Mouse (Mus musculus) CD4-positive naive resting alpha-beta T cell, adult 76 days (primary cell): ENCODE measurements around the gene Nrarp. TPM values are rescaled to one million over a fixed set of nuclear protein-coding genes. Genes with fewer than 3 reads are reported as not detected.

ENCODE experiments used
- total RNA-seq: library from RNA; stranded (reverse); gene quantifications from one replicate; pipeline ENCODE4 v1.2.4, GENCODE M21; 2023

Nrarp gene
- 7.0 TPM for total RNA-seq

GRCm38 (mm10) chr2:25180478-25180903 is at the start of gene Nrarp:
Gene Nrarp, plus strand, starts transcription at chr2:25180758.

GRCm38 (mm10) chr2:25196172-25196954 is 15.8 kb downstream of the Nrarp start, which contains the start of gene Tor4a:
Gene Tor4a, minus strand, starts transcription at chr2:25196886.

GRCm38 (mm10) chr2:25211121-25211670 is 30.6 kb downstream of the Nrarp start, which contains the start of gene Nelfb:
Gene Nelfb, minus strand, starts transcription at chr2:25211489.

GRCm38 (mm10) chr2:25214444-25214843 is 33.9 kb downstream of the Nrarp start, which contains the start of gene Stpg3:
Gene Stpg3, minus strand, starts transcription at chr2:25214637.

GRCm38 (mm10) chr2:25218445-25218844 is 37.9 kb downstream of the Nrarp start, which contains the start of gene Fam166a:
Gene Fam166a, plus strand, starts transcription at chr2:25218745.

GRCm38 (mm10) chr2:25224492-25224765 is 43.9 kb downstream of the Nrarp start, which contains the start of gene Tubb4b:
Gene Tubb4b, minus strand, starts transcription at chr2:25224702.

Other genes with a start within 250 kb of the Nrarp start
- 107 TPM for gene Arrdc1, start 245.5 kb upstream of the Nrarp start, total RNA-seq
- 16.0 TPM for gene Zmynd19, start 231.0 kb upstream of the Nrarp start, total RNA-seq
- gene Dph7, start 218.4 kb upstream of the Nrarp start, total RNA-seq: 14.7 TPM
- gene Mrpl41, start 205.7 kb upstream of the Nrarp start, total RNA-seq: 23.9 TPM
- gene Pnpla7, start 204.7 kb upstream of the Nrarp start, total RNA-seq: 153 TPM
- gene Nsmf, start 126.4 kb upstream of the Nrarp start, total RNA-seq: 29.2 TPM
- gene Entpd8, start 100.5 kb upstream of the Nrarp start, total RNA-seq: not detected
- gene Noxa1, start 85.6 kb upstream of the Nrarp start, total RNA-seq: not detected
- 14.4 TPM for gene Tor4a, start 16.1 kb downstream of the Nrarp start, total RNA-seq
- gene Nelfb, start 30.7 kb downstream of the Nrarp start, total RNA-seq: 53.8 TPM
- not detected for gene Stpg3, start 33.9 kb downstream of the Nrarp start, total RNA-seq
- not detected for gene Fam166a, start 38.0 kb downstream of the Nrarp start, total RNA-seq
- gene Tubb4b, start 43.9 kb downstream of the Nrarp start, total RNA-seq: 103 TPM
- gene Slc34a3, start 53.6 kb downstream of the Nrarp start, total RNA-seq: not detected
- not detected for gene Rnf224, start 56.0 kb downstream of the Nrarp start, total RNA-seq
- 0.50 TPM for gene Rnf208, start 61.5 kb downstream of the Nrarp start, total RNA-seq
- gene Cysrt1, start 61.7 kb downstream of the Nrarp start, total RNA-seq: not detected
- 12.5 TPM for gene AL732309.1, start 66.1 kb downstream of the Nrarp start, total RNA-seq
- gene Tmem203, start 74.7 kb downstream of the Nrarp start, total RNA-seq: 19.2 TPM
- 19.1 TPM for gene Tprn, start 81.9 kb downstream of the Nrarp start, total RNA-seq
- 29.1 TPM for gene Ssna1, start 91.7 kb downstream of the Nrarp start, total RNA-seq
- gene Anapc2, start 91.7 kb downstream of the Nrarp start, total RNA-seq: 100 TPM
- gene Tmem210, start 107.4 kb downstream of the Nrarp start, total RNA-seq: not detected
- gene Lrrc26, start 109.2 kb downstream of the Nrarp start, total RNA-seq: not detected
- not detected for gene Grin1, start 138.4 kb downstream of the Nrarp start, total RNA-seq
- gene Man1b1, start 151.6 kb downstream of the Nrarp start, total RNA-seq: 44.3 TPM
- gene Dpp7, start 175.6 kb downstream of the Nrarp start, total RNA-seq: 16.8 TPM
- gene Uap1l1, start 184.9 kb downstream of the Nrarp start, total RNA-seq: 5.7 TPM
- 1.1 TPM for gene Sapcd2, start 191.6 kb downstream of the Nrarp start, total RNA-seq
- not detected for gene Entpd2, start 215.1 kb downstream of the Nrarp start, total RNA-seq
- 2.2 TPM for gene Npdc1, start 218.6 kb downstream of the Nrarp start, total RNA-seq
- gene Fut7, start 242.5 kb downstream of the Nrarp start, total RNA-seq: 0.67 TPM
- gene Abca2, start 247.9 kb downstream of the Nrarp start, total RNA-seq: 67.3 TPM